Mouse (Mus musculus) CH12F3 (cell line): ENCODE data around the gene Pheta2.
"Not testable (repeated sequence)": the region's sequence is repeated elsewhere in the genome, so short reads cannot be mapped to it uniquely, and the experiment has no call there.

Source experiments
- in situ Hi-C: fragments of 300-500 bp; cut with MboI; formaldehyde crosslinking; loops from 2 replicates; pipeline ENCODE4 v1.14.3; 2020; ENCODE audit warnings: low sequenced_read_pairs

Pheta2 gene

GRCm38 (mm10) chr15:82342543-82342935 lies 3.8 kb downstream of the Pheta2 start:
- in situ Hi-C loops: no loop called here

- in situ Hi-C loops: no loop called here
These were observed 4.9 kb downstream of the Pheta2 start for GRCm38 (mm10) chr15:82343368-82344287.

- in situ Hi-C loops: no loop called here
These were observed 6.2 kb downstream of the Pheta2 start for GRCm38 (mm10) chr15:82344971-82345370.

- in situ Hi-C loops: no loop called here
These were observed 7.2 kb downstream of the Pheta2 start for GRCm38 (mm10) chr15:82345820-82346470.

GRCm38 (mm10) chr15:82346580-82347302 lies 8.0 kb downstream of the Pheta2 start:
- in situ Hi-C loops: no loop called here

GRCm38 (mm10) chr15:82347303-82347676 lies 8.5 kb downstream of the Pheta2 start:
- in situ Hi-C loops: no loop called here

GRCm38 (mm10) chr15:82347852-82348251 lies 9.1 kb downstream of the Pheta2 start:
- in situ Hi-C loops: no loop called here

GRCm38 (mm10) chr15:82348258-82348998 lies 9.7 kb downstream of the Pheta2 start:
- in situ Hi-C loops: no loop called here

GRCm38 (mm10) chr15:82348999-82349341 lies 10.2 kb downstream of the Pheta2 start:
- in situ Hi-C loops: no loop called here

GRCm38 (mm10) chr15:82350349-82350748 lies 11.6 kb downstream of the Pheta2 start:
- in situ Hi-C loops: no loop called here

GRCm38 (mm10) chr15:82351480-82351879 lies 12.7 kb downstream of the Pheta2 start:
- in situ Hi-C loops: no loop called here

- in situ Hi-C loops: no loop called here
These were observed 14.5 kb downstream of the Pheta2 start for GRCm38 (mm10) chr15:82353078-82353744.

GRCm38 (mm10) chr15:82353745-82354113 lies 15.0 kb downstream of the Pheta2 start:
- in situ Hi-C loops: no loop called here

GRCm38 (mm10) chr15:82354126-82354945 lies 15.6 kb downstream of the Pheta2 start, which contains the start of gene Ndufa6:
TSS of gene Ndufa6 (minus strand) at chr15:82354322.
- in situ Hi-C loops: no loop called here

- in situ Hi-C loops: no loop called here
These were observed 19.9 kb downstream of the Pheta2 start for GRCm38 (mm10) chr15:82358431-82359260.

GRCm38 (mm10) chr15:82361459-82362018 lies 22.8 kb downstream of the Pheta2 start:
- in situ Hi-C loops: no loop called here

GRCm38 (mm10) chr15:82362234-82362633 lies 23.5 kb downstream of the Pheta2 start:
- in situ Hi-C loops: no loop called here

- in situ Hi-C loops: not testable (repeated sequence)
These were observed 25.1 kb downstream of the Pheta2 start for GRCm38 (mm10) chr15:82363801-82364200.
